Mouse (Mus musculus) forebrain, embryonic 15.5 days (tissue): ENCODE measurements at regions not wholly inside any gene's neighbourhood (a gene's known extent, or its start where the extent isn't known, plus 50 kb on each side); places are given as distances from the start of the nearest gene placed in this dataset.

Experiments used
- ATAC-seq: fragments of 200-750 bp; cut with Nextera tagmentation; replicated peaks from 2 replicates; pipeline ENCODE4 v1.8.0; 2017; ENCODE audit warnings: mild to moderate bottlenecking, moderate TSS enrichment, moderate library complexity
- H3K27ac ChIP-seq: fragments of 300-500 bp; sonication (generic); replicated peaks from 2 replicates; pipeline ENCODE4 v1.5.1; 2015; ENCODE audit warnings: mild to moderate bottlenecking, inconsistent platforms
- H3K27me3 ChIP-seq: fragments of 300-500 bp; sonication (generic); 2 replicates; pipeline ENCODE4 v1.6.1; 2015; ENCODE audit warnings: inconsistent platforms
- H3K36me3 ChIP-seq: fragments of 300-500 bp; sonication (generic); 2 replicates; pipeline ENCODE4 v1.6.1; 2015; ENCODE audit warnings: mild to moderate bottlenecking, inconsistent platforms
- H3K4me1 ChIP-seq: fragments of 300-500 bp; sonication (generic); 2 replicates; pipeline ENCODE4 v1.6.1; 2015; ENCODE audit warnings: inconsistent platforms
- H3K4me2 ChIP-seq: fragments of 300-500 bp; sonication (generic); replicated peaks from 2 replicates; pipeline ENCODE4 v1.6.1; 2015; ENCODE audit warnings: mild to moderate bottlenecking, inconsistent platforms
- H3K4me3 ChIP-seq: fragments of 300-500 bp; sonication (generic); 2 replicates; pipeline ENCODE4 v1.5.1; 2015; ENCODE audit warnings: mild to moderate bottlenecking, inconsistent platforms
- H3K9ac ChIP-seq: fragments of 300-500 bp; sonication (generic); replicated peaks from 2 replicates; pipeline ENCODE4 v1.6.1; 2015; ENCODE audit warnings: mild to moderate bottlenecking, inconsistent platforms
- H3K9me3 ChIP-seq: fragments of 300-500 bp; sonication (generic); 2 replicates; pipeline ENCODE4 v1.6.1; 2016; ENCODE audit warnings: inconsistent platforms
- WGBS: fragments of 180-500 bp; shearing (Covaris S2); methylation state at CpG from one replicate; pipeline ENCODE4 v1.1.7; 2015; ENCODE audit warnings: mixed read lengths; 5-methylcytosine and 5-hydroxymethylcytosine counted together

- 81% methylated on average over 14 of the region's 14 CpGs for WGBS
- Histone ChIP-seq H3K9ac (no peak overlapping the region), H3K36me3 (no peaks in the 10 kb centered on the region), H3K27ac (no peak overlapping the region), H3K4me1 (no peaks in the 10 kb centered on the region), H3K27me3 (no peaks in the 10 kb centered on the region), H3K4me2 (no peak overlapping the region), H3K9me3 (no peaks in the 10 kb centered on the region), H3K4me3 (no peak overlapping the region)
- ATAC-seq: no peak
Measured at GRCm38 (mm10) chr16:30762898-30763595, 163.5 kb downstream of the Fam43a start.

GRCm38 (mm10) chr16:30765591-30765990, 166.1 kb downstream of the Fam43a start:
- H3K36me3 ChIP-seq: no peaks in the 10 kb centered on the region
- 76% methylated on average over 4 of the region's 4 CpGs for WGBS
- H3K4me1 ChIP-seq: no peaks in the 10 kb centered on the region
- H3K9ac ChIP-seq: no peak overlapping the region
- H3K4me3 ChIP-seq: no peak overlapping the region
- no peak overlapping the region for H3K4me2 ChIP-seq
- no peaks in the 10 kb centered on the region for H3K27me3 ChIP-seq
- no peak for ATAC-seq
- H3K9me3 ChIP-seq: no peaks in the 10 kb centered on the region
- no peak overlapping the region for H3K27ac ChIP-seq

DNA sequence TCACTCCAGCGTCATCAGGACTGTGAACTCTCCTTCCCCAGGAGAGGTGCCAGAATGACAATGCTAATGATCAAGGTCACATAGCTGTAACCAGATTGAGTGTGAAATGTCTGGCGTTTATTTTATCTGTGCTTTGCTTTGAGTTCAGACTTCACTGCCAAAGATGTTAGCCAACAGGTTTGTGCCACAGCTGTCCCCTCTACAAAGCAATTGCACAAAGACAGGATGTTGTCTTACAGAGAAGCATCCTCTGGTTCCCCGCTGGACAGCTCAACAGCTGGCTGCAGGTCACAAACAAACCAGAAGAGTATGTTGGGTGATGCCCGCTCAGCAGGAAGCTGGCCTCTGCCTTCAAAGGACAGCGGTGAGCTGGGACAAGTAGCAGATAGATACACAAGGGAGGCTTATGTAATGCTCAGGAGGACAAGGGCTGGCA, 169.5 kb downstream of the Fam43a start:
- Histone ChIP-seq H3K4me3 (no peak overlapping the region), H3K4me1 (no peaks in the 10 kb centered on the region), H3K9me3 (no peaks in the 10 kb centered on the region), H3K9ac (no peak overlapping the region), H3K27ac (no peak overlapping the region), H3K4me2 (no peak overlapping the region), H3K36me3 (no peaks in the 10 kb centered on the region), H3K27me3 (no peaks in the 10 kb centered on the region)
- 37% methylated on average over 5 of the region's 5 CpGs for WGBS
- ATAC-seq: no peak

GRCm38 (mm10) chr16:30769467-30769866, 169.9 kb downstream of the Fam43a start:
- Histone ChIP-seq H3K4me2 (no peak overlapping the region), H3K4me3 (no peak overlapping the region), H3K9ac (no peak overlapping the region), H3K36me3 (no peaks in the 10 kb centered on the region), H3K27ac (no peak overlapping the region), H3K27me3 (no peaks in the 10 kb centered on the region), H3K9me3 (no peaks in the 10 kb centered on the region), H3K4me1 (no peaks in the 10 kb centered on the region)
- no peak for ATAC-seq
- WGBS: 49% methylated on average over 11 of the region's 11 CpGs

DNA sequence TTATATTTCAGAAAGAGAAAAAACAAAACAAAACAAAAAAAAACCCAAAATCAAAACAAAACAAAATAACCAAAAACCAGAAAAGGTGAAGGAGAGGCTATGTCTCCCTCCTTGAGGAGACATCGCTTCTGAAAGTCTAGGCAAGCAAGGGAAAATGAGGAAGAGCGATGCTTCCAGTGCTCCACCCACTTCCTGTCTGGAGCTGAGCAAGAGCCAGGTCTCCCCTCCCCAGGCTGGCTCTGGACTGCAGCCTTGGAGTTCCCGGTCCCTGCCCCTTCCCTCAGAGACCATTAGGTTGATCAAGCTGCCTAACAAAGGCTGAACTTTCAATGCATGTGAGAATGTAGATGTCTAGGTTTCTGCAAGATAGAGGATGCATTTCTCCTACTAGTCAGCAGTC, 173.3 kb downstream of the Fam43a start:
- no peak overlapping the region for H3K9ac ChIP-seq
- H3K4me1 ChIP-seq: no peaks in the 10 kb centered on the region
- H3K27me3 ChIP-seq: no peaks in the 10 kb centered on the region
- H3K36me3 ChIP-seq: no peaks in the 10 kb centered on the region
- no peak overlapping the region for H3K27ac ChIP-seq
- 85% methylated on average over 3 of the region's 3 CpGs for WGBS
- H3K4me2 ChIP-seq: no peak overlapping the region
- no peak for ATAC-seq
- no peak overlapping the region for H3K4me3 ChIP-seq
- H3K9me3 ChIP-seq: no peaks in the 10 kb centered on the region

DNA sequence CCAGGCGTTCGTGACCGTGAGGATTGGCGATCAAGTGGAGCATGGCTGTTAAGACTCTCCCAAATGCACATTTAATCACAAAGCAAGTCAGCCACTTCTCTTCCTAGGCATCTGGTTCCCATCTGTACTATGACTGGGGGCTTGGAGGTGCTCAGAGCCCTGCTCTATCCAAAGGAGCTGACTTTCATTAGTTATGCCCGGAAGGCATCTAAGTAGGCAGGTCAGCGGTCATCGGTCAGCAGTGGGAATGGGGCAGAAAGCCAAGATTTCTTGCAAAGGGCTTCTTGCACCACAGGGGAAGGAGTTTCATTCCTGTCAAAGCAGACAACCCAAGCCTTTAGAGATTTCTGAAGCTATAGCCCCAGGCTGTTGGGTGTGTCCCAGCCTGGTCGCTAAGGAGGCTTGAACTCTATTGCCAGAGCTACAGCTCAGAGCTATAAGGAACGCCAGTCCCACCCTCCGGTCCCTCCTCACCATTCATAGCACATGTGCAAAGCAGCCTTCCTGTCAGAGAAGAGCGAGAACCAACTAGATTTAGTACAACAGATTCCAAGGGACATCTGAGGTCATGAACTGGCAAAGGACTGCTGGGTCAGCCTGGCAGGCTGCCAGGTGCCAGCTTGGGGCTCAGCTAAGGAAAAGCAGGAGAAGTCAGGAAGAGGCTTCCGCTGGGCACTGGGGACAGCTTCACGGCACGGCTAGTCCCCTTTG, 175.6 kb downstream of the Fam43a start:
- Histone ChIP-seq H3K9ac (no peak overlapping the region), H3K27ac (no peak overlapping the region), H3K4me3 (no peak overlapping the region), H3K4me2 (no peak overlapping the region), H3K9me3 (no peaks in the 10 kb centered on the region), H3K27me3 (no peaks in the 10 kb centered on the region), H3K4me1 (no peaks in the 10 kb centered on the region), H3K36me3 (no peaks in the 10 kb centered on the region)
- ATAC-seq: no peak
- 84% methylated on average over 14 of the region's 14 CpGs for whole genome bisulfite sequencing

GRCm38 (mm10) chr16:30775740-30776700, 176.5 kb downstream of the Fam43a start:
- Histone ChIP-seq H3K27me3 (no peaks in the 10 kb centered on the region), H3K4me3 (no peak overlapping the region), H3K4me2 (no peak overlapping the region), H3K36me3 (no peaks in the 10 kb centered on the region), H3K4me1 (no peaks in the 10 kb centered on the region), H3K27ac (no peak overlapping the region), H3K9ac (no peak overlapping the region), H3K9me3 (no peaks in the 10 kb centered on the region)
- ATAC-seq: no peak
- WGBS: 73% methylated on average over 21 of the region's 21 CpGs

GRCm38 (mm10) chr16:30777416-30777815, 177.9 kb downstream of the Fam43a start:
- 86% methylated on average over 6 of the region's 6 CpGs for WGBS

GRCm38 (mm10) chr16:30778078-30778477, 178.6 kb downstream of the Fam43a start:
- Histone ChIP-seq H3K27me3 (no peaks in the 10 kb centered on the region), H3K27ac (no peak overlapping the region), H3K4me1 (no peaks in the 10 kb centered on the region), H3K9me3 (no peaks in the 10 kb centered on the region), H3K4me3 (no peak overlapping the region), H3K9ac (no peak overlapping the region), H3K36me3 (no peaks in the 10 kb centered on the region), H3K4me2 (no peak overlapping the region)
- ATAC-seq: no peak
- 63% methylated on average over 7 of the region's 7 CpGs for WGBS

More at GRCm38 (mm10) chr16:30777416-30777815, 177.9 kb downstream of the Fam43a start:
- Histone ChIP-seq H3K4me2 (no peak overlapping the region), H3K27me3 (no peaks in the 10 kb centered on the region), H3K4me1 (no peaks in the 10 kb centered on the region), H3K36me3 (no peaks in the 10 kb centered on the region), H3K27ac (no peak overlapping the region), H3K9me3 (no peaks in the 10 kb centered on the region), H3K9ac (no peak overlapping the region), H3K4me3 (no peak overlapping the region)
- ATAC-seq: no peak

GRCm38 (mm10) chr16:30778945-30779344, 179.4 kb downstream of the Fam43a start:
- Histone ChIP-seq H3K4me3 (no peak overlapping the region), H3K36me3 (no peaks in the 10 kb centered on the region), H3K4me1 (no peaks in the 10 kb centered on the region), H3K27me3 (no peaks in the 10 kb centered on the region), H3K27ac (no peak overlapping the region), H3K9ac (no peak overlapping the region), H3K4me2 (no peak overlapping the region), H3K9me3 (no peaks in the 10 kb centered on the region)
- no peak for ATAC-seq
- 87% methylated on average over 5 of the region's 5 CpGs for WGBS

DNA sequence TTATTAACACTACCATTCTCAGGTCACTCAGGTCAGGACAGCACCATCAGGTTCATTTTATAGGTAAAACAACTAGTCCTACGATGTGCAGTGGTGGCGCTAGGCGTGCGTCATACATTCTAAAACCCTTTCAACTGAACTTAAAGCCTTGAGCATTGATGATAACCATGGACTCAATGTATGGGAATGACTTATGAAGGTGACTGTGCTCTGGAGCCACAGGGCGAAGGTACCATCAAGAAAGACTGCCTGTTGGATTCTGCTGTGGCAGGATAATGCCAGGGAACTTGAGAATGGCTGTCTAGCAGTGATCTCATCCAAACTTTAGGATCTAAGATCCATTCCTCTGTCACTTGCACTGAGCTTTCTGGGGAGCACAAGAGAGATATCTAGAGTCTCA, 184.7 kb downstream of the Fam43a start:
- Histone ChIP-seq H3K36me3 (no peaks in the 10 kb centered on the region), H3K4me1 (no peaks in the 10 kb centered on the region), H3K27me3 (no peaks in the 10 kb centered on the region), H3K27ac (no peak overlapping the region), H3K4me2 (no peak overlapping the region), H3K9ac (no peak overlapping the region), H3K4me3 (no peak overlapping the region), H3K9me3 (no peaks in the 10 kb centered on the region)
- ATAC-seq: no peak
- 95% methylated on average over 5 of the region's 5 CpGs for WGBS

DNA sequence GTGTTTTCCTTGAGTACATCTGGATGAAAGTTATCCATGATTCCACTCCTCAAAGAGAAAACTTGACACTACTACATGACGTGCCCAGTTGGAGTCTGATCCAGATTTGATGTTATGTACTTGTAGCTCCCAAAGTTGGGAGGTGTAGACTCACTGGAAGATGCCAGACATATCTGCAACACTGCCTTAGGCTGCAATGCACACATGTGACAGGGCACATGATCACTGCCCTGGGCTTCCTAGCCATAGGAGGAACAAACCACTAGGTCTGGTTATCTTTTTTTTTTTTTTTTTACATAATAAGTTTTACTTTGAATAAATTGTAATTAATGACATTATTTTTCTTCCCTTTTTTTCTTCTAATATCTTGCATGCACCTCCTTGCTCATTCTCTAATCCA, 185.4 kb downstream of the Fam43a start:
- no peak overlapping the region for H3K4me3 ChIP-seq
- H3K4me1 ChIP-seq: peaks cover 4% of the 10 kb centered on the region; the same call in 1 of the 2 replicates
- no peak overlapping the region for H3K9ac ChIP-seq
- no peak overlapping the region for H3K4me2 ChIP-seq
- H3K9me3 ChIP-seq: no peaks in the 10 kb centered on the region
- H3K36me3 ChIP-seq: no peaks in the 10 kb centered on the region
- H3K27me3 ChIP-seq: no peaks in the 10 kb centered on the region
- no peak overlapping the region for H3K27ac ChIP-seq
- WGBS: 81% methylated on average over 1 of the region's 1 CpGs
- no peak for ATAC-seq
